Mouse (Mus musculus): ENCODE measurements around the gene Onecut1.

Onecut1 gene

GRCm38 (mm10) chr9:74861561-74861980 is at the start of gene Onecut1:
Onecut1 (plus strand) TSS chr9:74861921.
- no peak for DNase-seq (ENCODE audit: low spot score)

- DNase-seq (ENCODE audit: low spot score) = no peak
Measured at GRCm38 (mm10) chr9:74819736-74820511, 41.8 kb upstream of the Onecut1 start.

DNA sequence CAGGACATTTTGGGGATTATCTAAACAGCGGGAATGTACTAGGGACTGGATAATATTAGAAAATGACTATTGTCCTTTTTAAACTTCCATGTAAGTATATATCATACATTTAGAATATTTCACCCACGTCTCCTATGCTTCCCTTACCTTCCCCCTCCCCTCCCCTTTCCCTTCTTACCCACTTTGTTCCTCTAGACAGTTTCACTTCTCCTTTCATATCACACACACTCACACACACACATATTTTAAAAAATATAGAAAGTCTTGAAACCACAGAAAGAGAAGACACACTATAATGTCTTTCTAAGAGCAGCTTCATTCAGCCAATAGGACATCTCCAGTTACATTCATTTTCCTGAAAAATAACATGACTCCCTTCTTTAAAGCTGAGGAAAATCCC is 36.6 kb upstream of the Onecut1 start:
- no peak for DNase-seq (ENCODE audit: low spot score)

GRCm38 (mm10) chr9:74829206-74829605 is 32.5 kb upstream of the Onecut1 start:
- no peak for DNase-seq (ENCODE audit: low spot score)

GRCm38 (mm10) chr9:74842890-74843289 is 18.8 kb upstream of the Onecut1 start:
- no peak for DNase-seq (ENCODE audit: low spot score)

GRCm38 (mm10) chr9:74846867-74847830 is 14.6 kb upstream of the Onecut1 start:
- DNase-seq (ENCODE audit: low spot score) = no peak

GRCm38 (mm10) chr9:74848411-74849194 is 13.1 kb upstream of the Onecut1 start:
- DNase-seq (ENCODE audit: low spot score) = no peak

DNA sequence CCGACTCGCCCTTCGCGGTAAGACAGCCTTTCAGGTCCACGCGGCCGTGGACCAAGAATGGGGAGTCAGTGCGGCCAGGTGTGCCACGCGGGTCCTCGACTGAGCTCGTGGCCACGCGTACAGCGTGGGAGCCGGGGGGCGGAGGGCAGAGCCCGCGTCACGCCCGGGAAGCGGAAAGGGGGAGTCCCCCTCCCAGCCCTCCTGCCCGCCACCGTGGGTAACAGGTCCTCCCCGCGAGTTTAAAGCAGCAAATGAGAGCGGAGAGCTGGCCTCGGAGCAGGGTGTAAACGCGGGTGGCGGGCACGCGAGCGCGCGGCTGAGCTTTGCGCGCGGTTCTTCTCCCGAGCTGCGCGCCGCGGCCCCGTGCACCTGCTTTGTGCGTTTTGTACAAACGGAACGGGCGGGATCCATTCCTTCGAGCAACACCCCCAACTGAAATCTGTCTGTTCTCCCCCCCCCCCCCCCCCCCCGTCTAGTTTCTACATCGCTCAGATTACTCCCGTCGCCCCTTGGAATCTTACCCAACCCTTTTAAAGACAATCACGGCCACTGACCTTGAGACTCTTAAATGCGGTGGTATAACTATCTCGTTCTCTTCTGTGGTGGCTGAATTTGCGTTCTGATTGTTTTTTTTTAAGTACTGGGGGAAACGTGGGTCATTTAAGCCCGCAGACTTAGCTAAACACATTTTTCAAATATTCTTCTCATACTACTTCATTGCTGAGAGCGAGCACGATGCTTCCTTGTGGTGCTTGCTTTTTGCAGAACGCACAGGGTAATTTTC is 12.3 kb upstream of the Onecut1 start:
- no peak for DNase-seq (ENCODE audit: low spot score)

GRCm38 (mm10) chr9:74849979-74850780 is 11.5 kb upstream of the Onecut1 start:
- DNase-seq (ENCODE audit: low spot score) = no peak

- DNase-seq (ENCODE audit: low spot score) = no peak
Measured at GRCm38 (mm10) chr9:74850781-74851145, 11.0 kb upstream of the Onecut1 start.

DNA sequence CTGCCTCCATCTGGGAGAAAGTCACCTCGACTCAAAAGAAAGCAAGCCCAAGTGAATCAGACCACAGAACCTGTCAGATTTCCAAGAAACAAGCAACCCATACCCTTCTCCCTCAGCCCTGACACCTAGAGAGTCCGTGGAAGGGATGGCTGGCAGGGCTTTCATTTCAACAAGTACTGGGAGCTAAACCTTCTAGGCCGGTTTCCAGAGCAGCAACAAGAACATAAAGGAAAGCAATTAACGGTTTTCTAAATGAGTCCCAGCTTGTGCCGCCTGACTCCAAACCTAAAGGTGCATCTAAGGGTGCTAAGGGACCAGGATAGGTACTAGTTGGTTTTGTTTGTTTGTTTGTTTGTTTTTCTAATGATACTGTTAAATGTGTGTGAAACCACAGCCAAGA is 10.1 kb upstream of the Onecut1 start:
- no peak for DNase-seq (ENCODE audit: low spot score)

DNA sequence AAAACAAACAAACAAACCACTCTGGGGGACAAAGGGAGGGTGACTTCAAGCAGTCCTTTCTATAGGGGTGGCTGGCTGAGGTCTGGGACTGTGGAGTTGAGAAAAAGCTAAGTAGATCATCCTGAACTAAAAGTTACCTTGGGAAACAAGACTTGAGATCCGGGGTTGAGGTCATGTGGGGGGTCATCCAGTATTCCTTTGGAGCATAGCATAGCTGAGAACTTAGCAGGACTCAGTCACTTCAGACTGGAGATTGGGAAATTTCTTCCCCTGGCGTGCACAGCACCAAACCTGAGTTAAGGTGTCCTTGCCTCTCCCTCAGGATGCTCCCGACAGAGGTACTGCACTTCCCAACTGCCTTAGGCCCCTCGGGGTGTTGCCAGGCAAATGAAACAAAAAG is 9.4 kb upstream of the Onecut1 start:
- no peak for DNase-seq (ENCODE audit: low spot score)

DNA sequence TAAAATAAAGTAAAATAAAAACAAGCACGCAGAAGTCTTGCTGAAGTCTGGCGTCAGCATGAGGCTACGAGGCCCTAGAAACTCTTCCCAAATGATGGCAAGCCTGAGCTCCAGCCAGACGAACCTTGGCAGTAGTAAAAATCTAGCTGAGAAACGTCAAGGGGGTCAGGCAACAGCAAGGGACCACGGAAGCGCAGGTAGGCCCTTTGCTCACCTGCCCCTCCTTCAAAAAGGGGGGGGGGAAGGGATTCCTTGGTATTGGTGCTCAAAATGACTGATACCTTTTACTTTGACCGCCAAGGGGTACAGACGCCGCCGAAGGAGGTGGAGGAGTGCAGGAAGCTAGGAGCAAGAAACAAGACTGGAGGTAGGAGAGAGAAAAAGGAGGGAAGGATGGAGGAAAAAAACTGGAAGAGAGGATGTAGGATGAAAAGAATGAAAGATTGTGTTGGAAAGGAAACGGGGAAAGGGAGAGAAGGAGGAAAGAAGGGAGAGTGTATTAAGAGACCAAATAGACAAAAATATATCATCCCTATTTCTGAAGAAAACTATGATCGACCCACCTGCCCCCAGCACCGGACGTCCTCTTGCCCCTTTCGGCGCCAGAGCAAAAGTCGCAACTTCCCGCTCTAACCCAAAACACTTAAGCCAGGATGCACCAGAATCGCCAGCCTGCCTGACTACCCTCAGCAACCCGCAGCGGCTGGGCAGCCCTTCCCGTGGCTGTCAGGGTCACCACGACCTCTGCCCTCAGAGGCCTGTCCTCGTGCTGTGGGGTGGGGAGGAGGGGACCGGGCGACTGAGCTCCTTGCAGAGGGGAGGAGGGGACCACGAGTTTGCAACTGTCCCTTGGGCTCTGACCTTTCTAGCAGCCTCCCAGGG is 8.3 kb upstream of the Onecut1 start:
- DNase-seq (ENCODE audit: low spot score) = no peak

DNA sequence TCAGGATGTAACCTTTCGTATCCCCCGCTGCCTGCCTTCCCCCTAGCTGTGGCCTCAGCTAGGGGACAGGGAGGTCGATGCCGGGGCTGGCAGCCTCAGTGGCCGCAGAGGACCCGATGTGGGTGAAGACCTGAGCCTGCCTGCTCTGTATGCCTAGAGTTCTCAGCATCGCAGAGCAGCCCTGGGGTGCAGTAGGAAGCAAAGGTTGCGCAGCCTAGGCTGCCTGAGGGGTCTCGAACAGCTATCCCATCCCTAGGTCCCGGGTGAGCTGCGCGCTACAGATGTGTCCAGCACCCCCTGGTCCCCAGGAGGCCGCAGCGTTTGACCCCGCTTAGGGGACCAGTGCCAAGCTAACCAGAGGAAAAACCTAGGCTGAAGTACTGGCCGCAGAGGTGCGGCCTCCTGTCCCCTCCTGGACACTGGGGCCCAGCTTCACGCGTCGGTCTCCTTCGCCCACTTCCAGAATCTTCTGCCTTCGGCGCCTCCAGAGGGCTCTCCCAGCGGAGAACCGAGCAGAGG is 7.6 kb upstream of the Onecut1 start:
- DNase-seq (ENCODE audit: low spot score) = no peak

DNA sequence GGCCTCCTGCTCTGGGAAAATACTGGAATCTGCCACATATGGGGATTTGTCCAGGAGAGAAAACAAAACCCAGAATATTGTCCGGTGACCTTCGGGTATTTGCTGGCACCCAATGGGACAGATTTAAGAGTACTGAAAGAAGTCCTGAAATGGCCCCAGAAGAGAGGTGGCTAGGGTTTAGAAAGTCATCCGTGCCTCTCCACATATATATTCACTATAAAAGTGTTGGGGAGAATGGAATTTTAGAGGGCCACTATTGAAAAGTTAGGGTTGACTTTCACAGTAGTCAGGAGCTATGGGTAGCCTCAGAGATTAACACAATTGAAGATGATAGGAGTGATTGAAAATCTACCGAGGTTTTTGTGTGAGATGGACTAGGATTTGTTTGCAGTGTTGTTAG is 6.3 kb upstream of the Onecut1 start:
- no peak for DNase-seq (ENCODE audit: low spot score)

GRCm38 (mm10) chr9:74856578-74857507 is 4.9 kb upstream of the Onecut1 start:
- DNase-seq (ENCODE audit: low spot score) = no peak

GRCm38 (mm10) chr9:74857508-74857840 is 4.2 kb upstream of the Onecut1 start:
- no peak for DNase-seq (ENCODE audit: low spot score)

GRCm38 (mm10) chr9:74858111-74858510 is 3.6 kb upstream of the Onecut1 start:
- no peak for DNase-seq (ENCODE audit: low spot score)
